Mouse (Mus musculus) layer of hippocampus, adult 11-12 months (tissue): Measurements from ENCODE around the gene Tnfaip8l1.
A peak's percentile ranks its signal among the peaks of the same experiment; 100 is the strongest.

ENCODE experiments used
- DNase-seq: peaks from one replicate; pipeline ENCODE4 v3.0.0; 2022; ENCODE audit warnings: low spot score

Gene Tnfaip8l1

DNA sequence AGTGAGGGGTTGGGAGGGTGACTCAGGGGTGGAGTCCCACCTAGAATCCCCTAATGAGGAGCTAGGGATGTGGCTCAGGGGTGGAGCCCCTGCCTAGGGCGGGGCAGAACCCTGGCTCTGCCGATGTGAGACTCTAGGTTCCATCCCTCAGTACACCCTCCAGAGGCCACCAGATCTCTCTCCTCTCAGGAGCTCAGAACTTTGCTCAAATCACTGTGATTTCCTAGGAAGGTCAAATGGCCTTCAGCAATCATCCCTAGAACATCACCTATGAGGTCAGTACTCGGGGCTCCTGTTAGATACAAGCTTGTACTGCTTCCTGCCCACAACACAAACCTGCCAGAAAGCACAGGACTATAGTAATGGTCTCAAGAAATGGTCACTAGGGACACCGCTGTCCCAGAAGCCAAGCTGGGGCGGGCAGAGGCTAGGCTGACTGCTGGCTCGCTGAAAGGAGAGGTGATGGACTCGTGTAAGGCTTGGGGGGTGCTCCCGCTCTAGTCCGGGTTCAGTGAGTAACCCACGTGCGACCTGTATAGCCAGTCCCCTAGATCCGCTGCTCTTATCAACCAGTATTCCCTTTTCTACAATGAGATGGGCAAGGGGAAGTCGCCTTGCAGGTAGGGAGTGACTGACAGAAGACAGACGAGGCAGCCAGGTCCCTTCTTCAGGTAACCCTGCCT is 20.8 kb downstream of the Tnfaip8l1 start:
- no peak for DNase-seq

DNA sequence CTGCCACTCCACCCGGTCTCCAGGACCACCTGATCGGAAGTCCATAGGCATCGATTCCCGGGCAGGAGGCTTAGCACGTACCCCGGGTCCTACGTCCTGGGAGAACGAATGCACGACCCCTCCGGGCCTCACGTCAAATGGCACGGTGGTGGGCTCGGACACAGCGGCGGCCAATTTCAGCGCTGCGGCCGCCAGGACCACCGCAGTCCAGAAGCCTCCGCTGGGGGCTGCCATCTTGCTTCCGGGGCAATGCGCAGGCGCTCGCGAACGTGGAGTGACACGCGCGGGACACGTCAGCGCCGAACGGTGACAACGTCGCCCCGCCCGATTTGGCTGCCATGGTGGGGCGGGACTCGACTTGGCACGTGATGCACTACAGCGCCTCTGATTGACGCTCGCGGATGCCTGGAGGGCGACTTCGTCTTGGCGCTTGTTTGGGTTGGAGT is 21.4 kb downstream of the Tnfaip8l1 start, which contains the start of gene Mydgf:
Gene Mydgf, minus strand, starts transcription at position 263 of the 446 bp plus-strand sequence.
- peak; percentile 96 for DNase-seq

DNA sequence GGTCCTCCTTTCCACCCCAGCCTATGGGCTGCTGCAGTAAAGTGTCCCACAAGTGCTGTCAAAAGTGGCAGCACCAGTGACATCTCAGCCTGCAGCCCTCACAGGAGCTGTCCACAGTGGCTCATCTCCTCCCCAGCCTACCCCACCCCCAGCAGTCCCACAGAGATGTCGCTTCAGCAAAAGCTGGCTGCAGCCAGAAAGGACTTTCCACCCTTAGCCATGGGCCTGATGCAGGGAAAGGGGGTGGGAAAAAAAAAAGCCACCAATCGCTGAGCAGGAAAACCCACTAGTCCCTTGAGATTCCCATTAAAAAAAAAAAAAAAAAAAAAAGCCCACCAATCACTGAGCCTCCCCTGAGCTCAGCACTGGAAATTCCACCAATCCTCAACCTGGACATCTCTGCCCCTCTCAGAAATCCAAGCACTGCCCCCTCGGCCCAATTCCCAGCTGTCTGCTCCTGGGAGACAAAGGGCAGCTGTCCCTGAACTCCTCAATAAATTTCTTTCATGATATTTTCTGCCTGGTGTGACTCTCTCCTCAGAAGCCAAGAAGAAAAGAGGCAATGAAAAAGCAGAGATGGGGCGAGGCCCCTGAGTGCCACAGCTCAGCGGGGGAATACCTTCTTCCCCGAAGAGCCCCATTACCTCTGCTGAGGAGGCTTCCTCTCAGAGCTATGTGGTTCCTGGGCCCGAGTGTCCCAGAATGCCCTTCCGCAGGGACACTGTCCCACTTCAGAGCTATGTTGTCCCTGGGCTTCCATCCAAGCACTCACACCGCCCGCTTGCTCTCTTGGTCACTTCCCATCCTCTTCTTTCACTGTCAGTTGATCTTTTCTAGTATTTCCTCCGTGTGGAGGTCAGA is 23.2 kb downstream of the Tnfaip8l1 start:
- peak; percentile 44 for DNase-seq

DNA sequence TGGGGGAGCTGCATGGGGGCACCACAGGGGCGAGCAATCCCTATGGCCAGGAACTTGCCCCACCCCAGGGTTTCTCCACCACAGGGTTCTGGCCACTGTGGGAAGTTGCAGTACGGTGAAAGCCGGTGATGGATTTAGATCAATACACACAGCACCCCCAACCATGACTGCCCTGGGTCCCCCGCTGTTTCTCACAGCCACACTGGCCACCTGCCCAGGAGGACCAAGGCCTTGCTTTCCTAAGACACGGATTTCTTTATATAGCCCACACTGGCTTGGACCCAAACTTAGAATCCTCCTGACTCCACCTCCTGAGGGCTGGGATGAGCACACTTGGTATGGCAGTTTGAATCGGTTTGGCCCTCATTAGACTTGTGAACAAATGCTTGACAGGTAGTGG is 29.0 kb downstream of the Tnfaip8l1 start:
- DNase-seq: no peak

DNA sequence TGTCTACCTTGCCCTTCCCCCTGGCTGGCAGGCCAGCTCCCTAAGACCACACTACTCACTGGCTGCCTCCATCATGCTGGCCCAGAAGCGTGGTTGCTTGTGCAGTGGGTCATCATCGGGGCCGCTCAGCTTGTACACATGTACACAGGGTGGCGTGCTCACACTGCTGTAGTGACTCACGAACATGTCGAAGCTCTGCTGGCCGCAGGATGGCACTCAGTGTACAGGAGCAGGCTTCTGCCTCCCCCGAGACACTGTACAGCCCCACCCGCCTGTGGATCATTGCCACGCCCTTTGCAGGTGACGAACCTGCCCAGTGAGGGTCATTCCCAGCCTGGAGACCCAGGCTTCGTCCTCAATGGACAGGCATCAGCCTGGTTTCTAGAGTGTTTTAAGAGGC is 32.1 kb downstream of the Tnfaip8l1 start:
- DNase-seq: no peak

DNA sequence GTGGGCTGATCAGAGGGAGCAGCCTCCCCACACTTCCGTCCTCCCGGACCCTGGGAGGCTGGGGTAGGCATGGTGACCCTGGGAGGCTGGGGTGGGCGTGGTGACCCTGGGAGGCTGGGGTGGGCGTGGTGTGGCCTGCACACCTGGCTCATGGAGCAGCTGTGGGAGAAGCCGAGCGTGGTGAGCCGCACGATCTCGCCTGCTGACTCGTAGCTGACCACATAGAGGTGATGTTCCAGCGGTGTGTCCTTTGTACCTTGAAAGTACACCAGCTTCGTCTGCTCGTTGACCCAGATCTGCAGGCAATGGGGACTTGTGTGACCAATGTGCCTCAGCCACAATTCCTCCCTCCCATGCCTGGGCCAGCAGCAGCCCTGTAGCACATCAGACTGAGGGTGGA is 32.5 kb downstream of the Tnfaip8l1 start:
- DNase-seq: no peak

DNA sequence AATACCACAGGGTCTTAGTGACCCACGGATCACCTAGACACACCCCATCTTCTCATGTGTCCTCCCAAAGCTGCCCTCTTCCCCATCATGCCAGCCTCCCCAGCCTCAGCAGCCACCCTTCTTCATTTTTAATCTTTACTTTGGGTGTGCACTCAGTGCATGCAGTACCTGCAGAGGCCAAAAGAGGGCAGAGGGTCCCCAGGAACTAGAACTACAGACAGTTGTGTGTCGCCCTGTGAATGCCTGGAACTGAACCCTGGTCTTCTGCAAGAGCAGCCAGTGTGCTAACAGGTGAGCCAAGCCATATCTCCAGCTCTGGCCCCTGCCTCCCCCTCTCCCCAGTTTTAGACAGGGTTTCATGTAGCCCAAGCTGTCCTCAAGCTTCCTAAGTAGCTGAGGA is 34.6 kb downstream of the Tnfaip8l1 start:
- DNase-seq: no peak

DNA sequence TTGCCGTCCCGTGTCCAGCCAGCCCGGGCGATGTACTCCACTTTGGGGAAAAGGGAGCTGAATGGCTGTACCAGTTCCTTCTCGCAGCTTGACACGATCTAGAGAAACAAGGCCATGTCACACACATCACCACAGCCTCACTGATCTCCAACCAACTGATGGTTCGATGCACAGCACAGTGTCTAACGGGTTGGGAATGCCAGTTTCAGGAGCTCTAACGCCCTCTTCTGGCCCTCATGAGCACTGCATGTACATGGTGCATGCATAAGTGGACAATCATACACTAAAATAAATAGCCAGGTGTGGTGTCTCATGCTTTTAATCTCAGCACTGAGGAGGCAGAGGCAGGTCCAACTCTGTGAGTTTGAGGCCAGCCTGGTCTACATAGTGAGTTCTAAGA is 38.3 kb downstream of the Tnfaip8l1 start:
- no peak for DNase-seq

DNA sequence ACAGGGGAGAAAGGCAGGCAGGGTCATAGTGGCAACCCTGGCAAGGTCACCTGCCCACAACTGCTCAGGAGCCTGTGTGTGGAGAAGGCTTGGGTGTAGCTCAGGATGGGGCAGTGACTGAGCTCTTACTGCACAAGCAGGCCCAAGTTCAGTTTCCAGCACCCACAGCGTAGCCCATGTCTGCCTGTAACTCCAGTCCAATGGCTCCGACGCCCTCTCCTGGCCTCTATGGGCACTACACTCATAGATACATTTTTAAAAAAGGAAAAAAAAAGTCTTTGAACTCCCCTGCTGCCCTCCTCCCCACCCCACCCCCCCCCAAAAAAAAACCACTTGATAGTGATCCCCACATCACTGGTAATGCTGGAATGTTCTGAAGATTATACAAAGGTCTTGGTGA is 39.4 kb downstream of the Tnfaip8l1 start:
- no peak for DNase-seq

DNA sequence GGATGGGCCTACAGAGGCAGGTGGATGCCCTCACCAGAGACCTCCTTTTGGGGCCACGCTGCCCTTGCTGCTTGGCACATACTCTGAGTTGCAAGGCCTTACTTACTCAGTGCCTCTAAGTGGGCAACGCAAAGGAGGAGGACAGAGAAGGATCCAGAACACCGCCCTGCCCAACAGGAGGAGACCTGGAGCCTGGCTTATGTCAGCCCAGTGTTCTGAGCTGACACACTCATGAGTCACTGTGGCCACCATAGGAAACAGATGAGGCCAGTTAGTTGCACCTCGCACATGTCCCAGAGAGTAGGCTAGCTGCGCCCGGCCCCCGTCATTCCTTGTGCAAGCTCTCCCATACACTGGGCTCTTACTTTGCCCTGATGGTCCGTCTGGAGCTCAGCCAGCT is 40.2 kb downstream of the Tnfaip8l1 start:
- DNase-seq: no peak

DNA sequence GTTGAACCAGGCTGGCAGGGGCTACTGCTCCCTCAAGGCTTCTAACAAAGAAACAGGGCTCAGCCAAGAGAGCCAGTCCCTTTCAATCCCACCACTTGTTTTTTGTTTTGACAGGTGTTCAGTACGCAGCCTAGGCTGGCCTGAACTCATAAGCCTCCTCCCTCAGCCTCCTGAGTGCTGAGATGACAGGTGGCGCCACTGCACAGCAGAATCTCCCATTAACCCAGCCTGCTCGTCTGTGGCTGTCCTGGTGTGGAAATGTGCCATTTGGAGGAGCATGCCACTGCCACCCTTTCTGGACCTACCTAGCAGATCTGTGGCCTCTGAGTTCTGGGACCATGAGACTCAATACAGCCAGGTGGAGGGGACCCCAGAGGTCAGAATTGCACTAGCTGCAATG is 41.5 kb downstream of the Tnfaip8l1 start:
- no peak for DNase-seq

DNA sequence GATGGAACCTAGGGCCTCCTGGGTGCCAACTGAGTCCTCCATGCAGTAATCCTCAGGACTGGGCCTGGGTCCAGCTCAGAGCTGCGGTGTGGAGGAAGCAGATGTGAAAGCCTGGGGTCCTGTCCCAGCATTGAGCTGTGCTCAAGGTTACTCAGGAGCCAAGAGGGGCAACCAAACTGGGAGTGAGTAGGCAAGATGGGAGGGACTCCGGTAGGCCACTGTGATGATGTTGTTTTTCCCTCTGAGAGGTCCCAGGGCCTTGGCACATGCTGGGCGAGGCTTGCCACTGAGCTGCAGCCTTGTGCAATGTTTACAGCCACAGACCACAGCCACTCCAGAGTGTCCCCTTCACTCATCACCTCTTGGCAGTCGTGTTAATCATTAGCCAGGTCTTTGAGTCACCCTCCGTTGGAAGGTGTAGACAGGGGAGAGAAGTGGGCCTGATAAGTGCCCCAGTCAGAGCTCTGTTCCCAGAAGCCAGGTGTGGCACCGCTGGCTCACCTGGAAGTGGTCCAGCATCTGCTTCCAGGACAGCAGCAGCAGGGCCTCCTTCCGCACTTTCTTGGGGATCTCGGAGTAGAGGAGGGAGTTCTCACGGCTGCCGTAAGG is 44.1 kb downstream of the Tnfaip8l1 start:
- no peak for DNase-seq

DNA sequence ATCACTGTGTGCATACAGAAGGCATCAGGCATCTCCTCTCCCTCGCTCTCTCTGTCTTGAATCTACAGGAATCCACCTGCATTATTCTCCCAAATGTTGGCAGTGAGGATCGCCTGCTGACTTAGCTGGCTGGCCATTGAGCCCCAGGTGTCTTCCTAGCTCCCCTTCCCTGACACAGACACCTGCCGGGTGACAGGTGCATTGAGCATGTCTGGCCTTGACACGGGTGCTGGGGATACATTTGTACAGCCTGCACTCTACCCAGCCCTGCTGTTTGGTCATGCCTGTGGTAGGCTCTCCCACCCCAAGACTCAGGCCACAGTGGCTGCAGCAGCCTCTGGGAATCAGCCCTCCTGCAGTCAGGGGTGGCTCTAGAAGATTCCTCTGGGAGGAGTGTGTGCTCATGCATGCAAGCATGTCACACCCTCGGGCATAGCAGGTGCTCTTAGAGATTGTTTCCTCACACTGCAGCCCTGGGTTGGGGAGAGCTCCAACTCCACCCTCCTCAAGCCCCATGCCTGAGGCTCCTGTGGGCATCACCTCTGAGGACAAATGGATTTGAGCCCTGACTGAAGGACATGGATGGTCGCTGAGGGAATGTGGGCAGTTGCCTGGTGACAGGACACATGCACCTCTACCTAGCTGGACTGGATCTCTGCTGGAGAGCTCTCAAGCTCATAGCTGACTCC is 44.9 kb downstream of the Tnfaip8l1 start:
- DNase-seq: no peak

DNA sequence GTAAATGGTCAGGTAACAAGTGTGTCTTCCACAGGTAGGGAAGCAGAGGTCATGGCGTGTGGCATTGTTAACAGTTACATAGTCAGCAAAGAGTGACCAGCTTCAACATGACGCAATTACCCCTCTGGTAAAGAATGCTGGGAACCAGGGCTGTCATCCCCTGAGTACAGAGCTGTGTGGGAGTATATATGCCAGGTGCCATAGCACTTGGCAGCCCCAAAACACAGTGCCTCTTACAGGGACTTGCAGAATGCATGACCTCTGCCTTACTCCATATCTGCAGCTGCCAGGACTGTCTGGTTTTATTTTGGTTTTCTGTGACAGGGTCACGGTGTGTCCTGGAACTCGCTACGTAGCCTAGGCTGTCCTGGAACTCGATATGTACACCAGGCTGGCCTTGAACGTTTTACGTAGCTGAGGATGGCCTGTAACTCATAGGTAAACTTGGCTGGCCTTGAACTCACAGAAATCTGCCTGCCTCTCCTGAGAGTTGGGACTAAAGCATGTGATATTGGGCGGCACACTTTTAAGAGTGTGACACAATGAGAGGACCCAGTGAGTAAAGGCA is 45.8 kb downstream of the Tnfaip8l1 start:
- DNase-seq: no peak

DNA sequence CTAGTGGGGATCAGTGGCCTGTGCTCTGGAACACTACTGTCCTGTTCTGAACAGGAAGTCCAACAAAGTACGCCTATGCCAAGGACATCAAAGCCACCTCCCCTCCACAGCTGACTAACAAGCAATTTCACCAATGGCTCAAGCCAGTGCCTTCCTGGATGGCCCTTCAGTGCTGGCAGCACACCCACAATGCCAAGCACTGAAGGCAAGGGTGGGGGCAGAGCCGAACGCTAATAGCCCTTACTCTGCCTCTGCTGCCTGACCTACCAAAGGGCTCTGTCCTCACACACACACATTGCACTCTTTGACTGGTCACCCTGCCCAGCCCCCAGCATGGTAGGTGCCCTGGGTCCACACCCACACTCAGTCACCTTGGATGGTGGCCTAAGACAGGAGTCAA is 46.5 kb downstream of the Tnfaip8l1 start:
- DNase-seq: no peak

DNA sequence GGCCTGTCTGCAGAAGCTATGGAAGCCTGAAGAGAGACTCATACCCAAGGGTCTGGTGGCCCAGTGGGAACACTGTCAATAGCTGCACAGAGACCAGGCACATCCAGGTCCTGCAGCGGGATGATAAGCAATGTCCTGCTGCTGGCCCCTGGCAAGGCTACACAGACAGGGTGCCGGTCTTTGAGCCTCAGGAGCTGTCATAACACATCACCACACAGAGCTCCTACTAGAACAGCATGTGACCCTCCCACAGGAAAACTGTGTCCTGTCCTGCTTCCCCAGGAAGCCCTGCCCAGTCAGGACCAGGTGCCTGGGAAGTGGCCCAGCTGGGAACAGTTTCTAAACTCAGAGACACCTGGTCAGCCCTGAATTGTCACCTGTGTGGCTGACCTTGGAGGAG is 48.8 kb downstream of the Tnfaip8l1 start:
- no peak for DNase-seq

DNA sequence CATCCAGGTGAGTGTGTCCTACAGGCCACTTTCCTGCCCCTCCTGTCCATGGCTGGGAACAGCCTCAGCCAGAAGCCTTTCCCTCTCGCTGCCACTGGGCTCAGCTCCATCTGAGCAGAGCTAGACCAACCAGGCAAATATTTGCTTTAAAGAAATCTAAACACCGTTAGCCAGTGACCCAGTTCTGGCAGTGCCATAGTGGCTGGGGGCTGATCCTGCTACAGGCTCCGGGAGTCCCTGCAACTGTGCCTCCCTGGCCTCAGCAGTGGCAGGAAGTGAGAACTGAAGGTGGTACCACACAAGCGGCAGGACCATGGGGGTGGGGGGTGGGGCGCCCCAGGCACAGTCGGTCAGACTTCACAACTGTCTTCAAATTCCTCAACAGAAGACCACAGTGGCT is 50.4 kb downstream of the Tnfaip8l1 start:
- no peak for DNase-seq

DNA sequence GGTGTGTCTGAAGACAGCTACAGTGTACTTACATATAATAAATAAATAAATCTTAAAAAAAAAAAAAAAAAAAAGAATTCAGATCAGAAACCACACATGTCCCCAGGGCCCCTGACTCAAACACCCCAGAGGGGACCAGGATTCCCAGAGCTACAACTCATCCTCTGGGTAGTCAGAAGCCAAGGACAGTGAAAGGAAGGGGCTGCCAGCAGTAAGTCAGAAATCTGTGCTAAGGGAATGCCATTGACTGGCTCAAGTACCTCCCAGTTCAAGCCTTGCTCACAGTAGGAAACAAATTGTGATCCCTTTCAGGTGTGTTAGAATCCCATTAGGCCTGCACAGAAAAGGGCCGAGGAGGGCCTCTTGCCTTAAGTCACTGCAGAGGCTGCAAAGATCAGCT is 52.0 kb downstream of the Tnfaip8l1 start:
- DNase-seq: no peak

DNA sequence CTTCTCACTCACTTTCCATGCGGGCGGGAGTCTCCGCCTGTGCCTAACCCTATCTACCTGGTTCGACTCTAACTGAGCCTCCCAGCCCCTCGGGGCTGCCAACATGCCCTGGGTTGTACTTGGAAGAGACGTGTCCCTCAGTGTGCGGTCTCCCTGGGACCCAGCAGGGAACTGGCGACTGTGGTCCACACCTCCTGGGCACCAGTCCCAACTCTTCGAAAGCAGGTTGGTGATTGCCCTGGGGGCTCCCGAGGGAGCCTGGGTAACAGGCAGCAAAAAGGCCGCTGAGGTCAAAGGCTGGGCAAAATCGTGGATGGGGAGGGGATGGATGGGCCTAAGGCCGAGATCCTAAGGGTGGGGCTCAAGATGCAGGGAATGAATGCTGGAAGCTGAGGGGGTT is 55.4 kb downstream of the Tnfaip8l1 start:
- no peak for DNase-seq

DNA sequence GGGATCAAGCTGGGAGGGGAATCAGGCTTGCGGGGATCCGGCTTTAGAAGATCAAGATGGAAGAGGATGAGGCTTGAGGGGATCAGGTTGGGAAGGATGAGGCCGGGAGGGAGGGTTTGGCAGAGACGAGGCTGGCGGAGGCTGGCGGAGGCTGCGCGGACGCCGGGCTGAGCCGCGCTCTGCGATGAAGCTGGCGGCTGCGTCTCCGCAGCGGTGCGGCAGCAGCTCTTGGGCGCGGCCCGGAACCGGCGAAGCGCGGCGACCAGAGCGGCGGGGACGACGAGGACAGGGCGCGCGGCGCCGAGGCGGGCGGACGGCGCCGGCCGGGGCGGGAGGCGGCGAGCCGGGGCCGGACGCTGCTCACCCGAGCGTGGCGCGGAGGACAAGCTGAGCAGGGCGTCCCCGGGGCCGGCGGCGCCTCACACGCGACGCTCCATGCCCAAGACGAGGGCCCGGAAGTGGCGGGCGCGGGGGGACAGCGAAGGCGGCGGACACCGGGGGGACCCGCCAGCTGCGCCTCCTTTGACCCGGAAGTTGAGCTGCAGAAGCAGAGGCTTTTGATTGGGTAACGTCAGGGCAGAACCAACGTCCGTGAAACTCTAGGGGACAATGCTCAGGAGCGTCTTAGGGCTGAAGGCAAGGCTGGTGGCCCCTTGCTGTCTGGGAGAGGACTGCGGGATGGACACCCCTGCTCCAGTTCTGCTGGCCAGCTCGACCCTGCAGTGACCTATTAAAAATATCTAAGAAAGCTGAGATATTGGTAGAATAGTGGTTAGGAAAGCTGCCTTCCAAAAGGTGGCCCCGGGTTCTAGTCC is 56.3 kb downstream of the Tnfaip8l1 start, which contains the start of gene Dpp9:
Gene Dpp9, minus strand, starts transcription at position 529 of the 815 bp plus-strand sequence.
- DNase-seq: peak; percentile 93

DNA sequence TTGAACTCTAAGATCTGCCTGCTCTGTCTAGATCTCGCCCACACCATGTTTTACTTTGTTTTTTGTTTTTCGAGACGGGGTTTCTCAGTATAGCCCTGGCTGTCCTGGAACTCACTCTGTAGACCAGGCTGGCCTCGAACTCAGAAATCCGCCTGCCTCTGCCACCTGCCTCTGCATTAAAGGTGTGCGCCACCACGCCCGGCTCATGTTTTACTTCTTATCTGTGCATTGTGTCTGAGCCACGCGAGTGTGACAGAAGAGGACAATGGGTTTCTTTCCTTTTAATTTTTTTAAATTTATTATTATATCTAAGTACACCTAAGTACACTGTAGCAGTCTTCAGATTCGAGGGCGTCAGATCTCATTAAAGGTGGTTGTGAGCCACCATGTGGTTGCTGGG is 57.0 kb downstream of the Tnfaip8l1 start:
- DNase-seq: no peak
